Mouse (Mus musculus): Measurements from ENCODE around the gene Acyp2. TPM values are rescaled to one million over a fixed set of nuclear protein-coding genes. Genes with fewer than 3 reads are reported as not detected.
"Not testable (repeated sequence)": the region's sequence is repeated elsewhere in the genome, so short reads cannot be mapped to it uniquely, and the experiment has no call there.

Gene Acyp2
- polyA plus RNA-seq, 1 experiment from 2014 or later: 9.6 TPM

- not testable (repeated sequence) for H3K27me3 ChIP-seq; H3K4me2 ChIP-seq; H3K9ac ChIP-seq; H3K27ac ChIP-seq; H3K4me3 ChIP-seq; H3K9me3 ChIP-seq; ATAC-seq (ENCODE audit: insufficient number of reproducible peaks, low FRiP score, low TSS enrichment, low read depth); H3K4me1 ChIP-seq; H3K36me3 ChIP-seq
- 88% methylated on average over 1 of the region's 1 CpGs for WGBS
Measured at GRCm38 (mm10) chr11:30621386-30622363, 27.7 kb downstream of the Acyp2 start.

- Histone ChIP-seq H3K36me3 (no peaks in the 10 kb centered on the region), H3K9ac (no peak overlapping the region), H3K4me1 (no peaks in the 10 kb centered on the region), H3K4me2 (no peak overlapping the region), H3K4me3 (no peak overlapping the region), H3K27ac (no peak overlapping the region), H3K27me3 (no peaks in the 10 kb centered on the region), H3K9me3 (no peaks in the 10 kb centered on the region)
- 74% methylated on average over 4 of the region's 4 CpGs for WGBS
- no peak for ATAC-seq (ENCODE audit: insufficient number of reproducible peaks, low FRiP score, low TSS enrichment, low read depth)
Measured at GRCm38 (mm10) chr11:30618235-30618634, 31.2 kb downstream of the Acyp2 start.

- 27% methylated on average over 2 of the region's 2 CpGs for WGBS
- H3K4me1 ChIP-seq: no peaks in the 10 kb centered on the region
- no peak for ATAC-seq (ENCODE audit: insufficient number of reproducible peaks, low FRiP score, low TSS enrichment, low read depth)
Measured at GRCm38 (mm10) chr11:30617571-30618097, 31.8 kb downstream of the Acyp2 start.

GRCm38 (mm10) chr11:30615977-30616376 lies 33.4 kb downstream of the Acyp2 start:
- Histone ChIP-seq H3K9me3 (no peaks in the 10 kb centered on the region), H3K9ac (no peak overlapping the region), H3K27me3 (no peaks in the 10 kb centered on the region), H3K4me1 (no peaks in the 10 kb centered on the region), H3K36me3 (no peaks in the 10 kb centered on the region), H3K27ac (no peak overlapping the region), H3K4me2 (no peak overlapping the region), H3K4me3 (no peak overlapping the region)
- ATAC-seq (ENCODE audit: insufficient number of reproducible peaks, low FRiP score, low TSS enrichment, low read depth): no peak
- 81% methylated on average over 1 of the region's 1 CpGs for WGBS

More at GRCm38 (mm10) chr11:30617571-30618097, 31.8 kb downstream of the Acyp2 start:
- H3K36me3 ChIP-seq: no peaks in the 10 kb centered on the region
- no peak overlapping the region for H3K4me2 ChIP-seq
- no peaks in the 10 kb centered on the region for H3K9me3 ChIP-seq
- no peaks in the 10 kb centered on the region for H3K27me3 ChIP-seq
- no peak overlapping the region for H3K27ac ChIP-seq
- H3K4me3 ChIP-seq: no peak overlapping the region
- no peak overlapping the region for H3K9ac ChIP-seq

- Histone ChIP-seq H3K9me3 (no peaks in the 10 kb centered on the region), H3K4me2 (no peak overlapping the region), H3K27ac (no peak overlapping the region), H3K4me3 (no peak overlapping the region), H3K4me1 (no peaks in the 10 kb centered on the region), H3K27me3 (no peaks in the 10 kb centered on the region), H3K36me3 (no peaks in the 10 kb centered on the region), H3K9ac (no peak overlapping the region)
- 71% methylated on average over 1 of the region's 1 CpGs for WGBS
- ATAC-seq (ENCODE audit: insufficient number of reproducible peaks, low FRiP score, low TSS enrichment, low read depth): no peak
Measured at GRCm38 (mm10) chr11:30613916-30614546, 35.4 kb downstream of the Acyp2 start.

- Histone ChIP-seq H3K9me3 (no peaks in the 10 kb centered on the region), H3K36me3 (no peaks in the 10 kb centered on the region), H3K4me2 (no peak overlapping the region), H3K9ac (no peak overlapping the region), H3K4me1 (no peaks in the 10 kb centered on the region), H3K27ac (no peak overlapping the region), H3K27me3 (no peaks in the 10 kb centered on the region), H3K4me3 (no peak overlapping the region)
- ATAC-seq (ENCODE audit: insufficient number of reproducible peaks, low FRiP score, low TSS enrichment, low read depth): no peak
Measured at GRCm38 (mm10) chr11:30612699-30613098, 36.7 kb downstream of the Acyp2 start.

GRCm38 (mm10) chr11:30609247-30609646 lies 40.1 kb downstream of the Acyp2 start:
- H3K4me2 ChIP-seq: no peak overlapping the region
- no peak overlapping the region for H3K27ac ChIP-seq
- no peak overlapping the region for H3K4me3 ChIP-seq
- H3K4me1 ChIP-seq: no peaks in the 10 kb centered on the region
- no peaks in the 10 kb centered on the region for H3K36me3 ChIP-seq
- no peak overlapping the region for H3K9ac ChIP-seq
- no peaks in the 10 kb centered on the region for H3K9me3 ChIP-seq
- ATAC-seq (ENCODE audit: insufficient number of reproducible peaks, low FRiP score, low TSS enrichment, low read depth): no peak
- H3K27me3 ChIP-seq: no peaks in the 10 kb centered on the region
- 96% methylated on average over 1 of the region's 1 CpGs for WGBS

- no peak overlapping the region for H3K4me2 ChIP-seq
- no peaks in the 10 kb centered on the region for H3K9me3 ChIP-seq
- no peak overlapping the region for H3K4me3 ChIP-seq
- 67% methylated on average over 3 of the region's 3 CpGs for WGBS
- H3K36me3 ChIP-seq: no peaks in the 10 kb centered on the region
- no peak overlapping the region for H3K27ac ChIP-seq
- no peak for ATAC-seq (ENCODE audit: insufficient number of reproducible peaks, low FRiP score, low TSS enrichment, low read depth)
- H3K9ac ChIP-seq: no peak overlapping the region
- H3K4me1 ChIP-seq: no peaks in the 10 kb centered on the region
- no peaks in the 10 kb centered on the region for H3K27me3 ChIP-seq
Measured at GRCm38 (mm10) chr11:30607587-30608518, 41.5 kb downstream of the Acyp2 start.

GRCm38 (mm10) chr11:30597259-30597658 lies 52.1 kb downstream of the Acyp2 start:
- Histone ChIP-seq H3K4me1 (no peaks in the 10 kb centered on the region), H3K4me3 (no peak overlapping the region), H3K36me3 (no peaks in the 10 kb centered on the region), H3K9ac (no peak overlapping the region), H3K9me3 (no peaks in the 10 kb centered on the region), H3K27ac (no peak overlapping the region), H3K4me2 (no peak overlapping the region), H3K27me3 (no peaks in the 10 kb centered on the region)
- ATAC-seq (ENCODE audit: insufficient number of reproducible peaks, low FRiP score, low TSS enrichment, low read depth): no peak
- WGBS: 74% methylated on average over 3 of the region's 3 CpGs

- ATAC-seq (ENCODE audit: insufficient number of reproducible peaks, low FRiP score, low TSS enrichment, low read depth): no peak
- H3K4me2 ChIP-seq: no peak overlapping the region
- 63% methylated on average over 2 of the region's 2 CpGs for WGBS
- no peaks in the 10 kb centered on the region for H3K27me3 ChIP-seq
- H3K27ac ChIP-seq: no peak overlapping the region
- H3K9me3 ChIP-seq: peaks cover 7% of the 10 kb centered on the region
- H3K4me1 ChIP-seq: 0 out of 2 replicates have a peak, but pooled peaks cover 2% of the 10 kb centered on the region
- no peaks in the 10 kb centered on the region for H3K36me3 ChIP-seq
- H3K9ac ChIP-seq: no peak overlapping the region
- H3K4me3 ChIP-seq: no peak overlapping the region
Measured at GRCm38 (mm10) chr11:30580008-30580407, 69.4 kb downstream of the Acyp2 start.

- H3K27ac ChIP-seq: no peak overlapping the region
- ATAC-seq (ENCODE audit: insufficient number of reproducible peaks, low FRiP score, low TSS enrichment, low read depth): no peak
Measured at GRCm38 (mm10) chr11:30578931-30579330, 70.5 kb downstream of the Acyp2 start.

More at GRCm38 (mm10) chr11:30578931-30579330, 70.5 kb downstream of the Acyp2 start:
- no peaks in the 10 kb centered on the region for H3K27me3 ChIP-seq
- no peak overlapping the region for H3K4me3 ChIP-seq
- H3K4me2 ChIP-seq: no peak overlapping the region
- peaks cover 7% of the 10 kb centered on the region for H3K9me3 ChIP-seq
- H3K9ac ChIP-seq: no peak overlapping the region
- WGBS: 61% methylated on average over 2 of the region's 2 CpGs
- 0 out of 2 replicates have a peak, but pooled peaks cover 2% of the 10 kb centered on the region for H3K4me1 ChIP-seq
- no peaks in the 10 kb centered on the region for H3K36me3 ChIP-seq
